Mouse (Mus musculus) hematopoietic stem cell, adult 5-6 weeks (primary cell): ENCODE data around the gene Mbtd1. TPM values are rescaled to one million over a fixed set of nuclear protein-coding genes. Genes with fewer than 3 reads are reported as not detected.

ENCODE experiments used
- ATAC-seq, 2 experiments: fragments of 125-278 bp in 1 of 2; replicated peaks in 1 of 2; 2 replicates each; pipeline ENCODE4 v1.8.0; 2016 to 2017; ENCODE audit warnings: inconsistent platforms in 2 of 2, mild to moderate bottlenecking in 2 of 2, moderate number of reproducible peaks in 2 of 2, low read depth in 1 of 2, moderate TSS enrichment in 1 of 2; ENCODE audit not compliant: low FRiP score in 2 of 2, poor library complexity in 2 of 2, severe bottlenecking in 2 of 2, insufficient read depth in 1 of 2, low TSS enrichment in 1 of 2
- total RNA-seq: library from RNA; stranded (forward); fragments of 172-1452, 232-1000 nt; gene quantifications from 2 replicates; pipeline ENCODE4 v1.2.3, GENCODE M21; 2017

The Mbtd1 gene
- total RNA-seq, result 71.3 and 71.7 TPM in 2 replicates

DNA sequence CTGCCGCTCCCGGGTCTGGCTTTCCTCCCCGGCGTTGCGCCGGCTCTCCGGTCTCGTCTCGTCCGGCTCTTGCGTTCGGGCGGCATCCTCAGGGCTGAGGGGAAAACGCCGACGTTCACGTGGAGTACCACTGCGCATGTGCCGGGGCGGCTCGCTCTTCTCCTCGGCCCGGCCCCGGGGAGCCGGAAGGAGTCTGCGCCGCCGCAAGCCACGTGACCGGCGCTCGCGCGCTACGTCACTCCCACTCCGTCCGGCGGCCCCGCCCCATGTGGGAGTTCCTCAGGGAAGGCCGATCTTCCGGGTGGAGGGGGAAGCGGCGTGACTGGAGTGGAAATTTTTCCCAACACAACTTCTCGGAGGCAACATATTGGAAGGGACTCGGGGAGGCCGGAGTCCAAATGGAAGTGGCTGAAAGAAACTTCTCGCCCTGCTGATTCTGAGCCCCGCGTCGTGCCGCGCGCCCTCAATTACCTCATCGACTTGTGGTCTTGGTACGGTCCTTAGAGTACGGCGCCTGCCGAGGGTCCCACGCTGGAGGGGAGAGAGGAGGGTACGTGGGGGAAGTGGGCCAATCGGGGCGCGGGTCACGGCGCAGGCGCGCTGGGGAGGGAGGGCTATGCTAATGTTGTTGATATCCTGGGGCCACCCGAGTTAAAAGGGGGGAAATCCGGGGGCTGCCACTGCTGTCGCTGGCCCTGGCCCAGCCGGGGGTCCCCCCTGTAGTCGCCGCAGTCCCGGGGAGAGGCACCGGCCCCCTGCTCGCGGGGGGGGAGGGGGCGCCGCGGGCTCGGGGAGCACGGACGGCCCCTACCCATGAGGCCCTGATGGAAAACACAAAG is at the start of gene Mbtd1, which contains the start of gene Utp18:
Gene Mbtd1 (plus strand): TSS at position 281 of the 839 bp plus-strand sequence.
Gene Utp18 (minus strand): TSS at position 195 of the 839 bp plus-strand sequence.
- ATAC-seq, result peak; percentile 84 to 90

GRCm38 (mm10) chr11:93847342-93847741 is 38.3 kb upstream of the Mbtd1 start:
- ATAC-seq, result no peak

DNA sequence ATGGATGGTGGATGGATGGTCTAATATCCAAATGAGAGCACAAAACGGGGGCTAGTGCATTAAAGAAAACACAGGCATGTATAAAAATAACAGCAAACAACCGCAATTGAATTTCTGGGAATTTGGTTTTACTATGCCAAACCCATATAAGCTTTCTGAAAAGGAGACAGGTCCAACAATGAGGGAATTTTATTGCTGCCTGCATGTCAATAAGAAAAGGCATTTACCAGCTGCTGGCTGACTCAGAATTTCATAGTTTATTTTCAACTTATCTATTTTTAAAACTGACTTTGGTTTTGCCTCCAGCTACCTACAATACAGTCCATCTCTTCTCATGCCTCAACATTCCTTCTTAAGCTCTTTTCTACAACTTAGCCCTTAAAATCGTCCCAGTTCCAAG is 33.1 kb upstream of the Mbtd1 start:
- no peak for ATAC-seq

DNA sequence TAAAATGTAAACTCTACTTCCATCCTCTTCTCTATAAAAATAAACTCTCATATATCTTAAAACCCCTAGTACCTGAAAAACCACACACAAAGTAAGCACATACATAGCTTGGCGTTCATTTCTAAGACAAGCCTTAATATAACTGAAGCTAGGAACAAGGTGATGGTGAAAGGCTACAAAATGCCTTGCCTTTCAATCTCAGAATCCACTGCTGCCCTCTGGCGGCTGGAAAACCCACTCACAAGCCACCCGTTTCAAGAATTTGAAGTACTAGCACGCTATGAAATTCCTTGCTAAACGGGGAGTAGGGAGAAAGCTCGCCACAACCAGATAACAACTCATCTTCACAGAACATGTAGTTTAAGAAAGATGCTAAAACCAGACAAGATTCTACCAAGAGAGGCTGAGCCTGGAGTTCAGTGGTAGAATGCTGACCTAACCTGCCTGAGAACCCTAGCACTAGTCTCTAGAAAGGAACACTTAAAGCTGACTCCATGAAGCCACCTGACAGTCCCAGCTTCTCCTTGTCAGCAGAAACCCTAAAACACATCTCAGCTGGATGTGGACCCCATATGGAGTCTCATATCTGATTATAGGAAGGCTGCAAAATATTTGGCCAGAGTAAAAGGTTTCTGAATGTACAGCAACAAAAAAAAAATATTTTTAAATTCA is 29.2 kb upstream of the Mbtd1 start:
- peak; percentile 65 to 69; a peak in 2 of 4 replicates for ATAC-seq

DNA sequence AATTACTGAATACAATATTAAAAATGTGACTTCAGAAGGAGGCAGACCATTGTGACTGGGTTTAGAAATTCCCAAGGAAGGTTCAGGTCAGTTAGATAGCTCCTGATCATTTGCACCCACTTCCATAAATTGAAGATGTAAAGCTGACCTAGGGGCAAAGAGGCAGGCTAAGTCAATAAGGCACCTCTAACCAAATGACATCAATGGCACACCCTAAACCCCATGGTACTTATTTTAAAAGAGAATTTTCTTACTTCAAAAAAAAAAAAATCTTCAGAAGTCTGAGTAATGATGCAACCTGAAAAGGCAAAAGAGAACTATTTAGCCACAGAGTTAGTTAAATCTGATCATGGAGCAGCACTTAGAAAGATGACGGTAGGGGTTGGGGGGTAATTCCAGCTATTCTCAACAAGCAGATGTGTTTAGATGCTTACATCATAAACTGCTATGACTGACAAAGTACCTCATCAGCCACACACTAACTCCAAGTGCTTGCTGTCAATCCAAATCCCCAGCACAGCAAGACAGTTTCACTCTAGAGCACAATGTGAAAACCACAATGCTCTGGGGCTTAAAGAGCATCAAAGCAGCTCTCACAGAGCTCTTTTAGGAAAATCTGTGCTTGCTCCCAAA is 25.0 kb upstream of the Mbtd1 start:
- ATAC-seq, result no peak

GRCm38 (mm10) chr11:93861193-93861592 is 24.5 kb upstream of the Mbtd1 start:
- no peak for ATAC-seq

DNA sequence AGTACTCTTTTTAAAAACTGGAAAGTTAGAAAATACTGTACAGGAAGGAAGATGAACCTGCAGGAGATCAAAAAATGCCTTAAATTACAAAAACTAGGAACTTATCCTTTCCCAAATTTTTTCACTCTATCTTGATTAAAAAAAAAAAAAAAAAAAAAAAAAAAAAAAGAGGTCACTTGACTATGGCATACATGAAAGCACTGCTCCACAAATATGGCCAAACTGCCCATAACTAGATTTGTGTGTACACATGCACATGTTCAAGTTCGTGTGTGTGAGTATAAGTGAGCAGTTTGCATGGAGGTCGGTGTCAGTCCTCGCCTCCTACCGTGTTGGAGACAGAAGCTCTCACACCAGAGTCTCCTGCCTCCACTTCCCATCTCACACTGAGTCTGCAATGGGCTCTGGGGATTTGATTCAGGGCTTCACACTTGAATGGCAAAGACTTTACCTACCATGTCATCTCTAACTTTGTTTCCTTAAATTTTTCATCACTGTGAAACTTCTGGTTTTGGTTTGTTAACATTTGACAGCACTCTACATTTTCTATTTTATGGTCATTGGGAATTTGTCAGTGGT is 23.5 kb upstream of the Mbtd1 start:
- no peak for ATAC-seq

- ATAC-seq, result no peak
These were observed 23.0 kb upstream of the Mbtd1 start for GRCm38 (mm10) chr11:93862638-93863037.

DNA sequence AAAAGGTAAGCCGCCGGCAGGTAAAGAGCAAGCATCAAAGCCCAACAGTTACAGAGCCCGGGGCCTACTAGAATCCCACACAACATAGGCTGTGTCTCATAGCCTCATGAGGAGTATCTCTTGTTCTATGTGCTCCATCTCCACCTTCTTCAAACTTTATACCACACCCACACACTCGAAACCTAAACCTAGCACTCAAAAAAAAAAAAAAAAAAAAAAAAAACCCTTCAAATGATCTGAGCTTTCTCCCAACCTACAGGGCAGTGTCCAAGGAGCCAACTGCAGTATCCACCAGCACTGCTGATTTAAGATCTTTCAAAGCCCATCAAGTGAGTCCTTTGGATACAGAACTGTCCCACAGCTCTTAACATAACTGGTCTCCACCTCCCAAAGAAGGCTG is 1.6 kb upstream of the Mbtd1 start:
- no peak for ATAC-seq

GRCm38 (mm10) chr11:93884901-93885571 is 616 bp upstream of the Mbtd1 start:
- ATAC-seq, result peak; percentile 23 to 28; a peak in 2 of 4 replicates

- ATAC-seq, result peak in 1 of 2 experiments; percentile 44; a peak in 2 of 4 replicates
These were observed 893 bp downstream of the Mbtd1 start for GRCm38 (mm10) chr11:93886411-93887079.

DNA sequence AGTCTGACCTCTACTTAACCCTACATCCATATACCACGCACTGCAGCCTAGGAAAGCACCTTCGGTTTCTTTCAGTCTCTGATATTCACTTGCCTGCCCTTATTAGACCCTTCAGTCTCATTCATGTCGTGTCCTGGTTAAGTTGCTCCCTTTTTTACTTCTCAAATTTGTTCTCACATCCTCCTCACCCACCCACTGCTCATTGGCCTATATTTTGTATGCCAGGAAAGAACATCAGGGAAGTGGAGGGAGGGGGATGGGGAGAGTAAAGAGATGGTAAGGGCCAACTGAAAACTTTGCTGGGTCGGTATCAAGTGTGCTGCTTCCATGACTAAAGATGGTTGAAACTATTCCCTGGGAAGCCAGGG is 1.4 kb downstream of the Mbtd1 start:
- peak in 1 of 2 experiments; percentile 1; a peak in 1 of 4 replicates for ATAC-seq

GRCm38 (mm10) chr11:93897732-93898131 is 12.1 kb downstream of the Mbtd1 start:
- no peak for ATAC-seq

DNA sequence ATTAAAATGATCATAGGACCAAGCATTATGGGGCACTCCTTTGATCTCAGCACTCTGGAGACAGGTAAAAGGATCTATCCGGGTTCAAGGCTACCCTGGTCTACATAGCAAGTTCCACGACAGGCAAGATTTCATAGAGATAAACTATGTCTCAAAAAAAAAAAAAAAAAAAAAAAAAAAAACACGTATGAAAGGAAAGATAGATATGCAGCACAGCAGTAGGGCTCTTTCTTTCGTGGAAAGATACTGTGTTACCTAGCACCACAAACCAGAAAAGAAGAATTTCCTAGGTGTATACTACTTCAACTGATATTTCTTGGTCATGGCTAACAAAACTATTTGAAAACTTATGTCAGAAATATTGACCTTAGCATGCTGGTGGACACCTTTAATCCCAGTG is 21.2 kb downstream of the Mbtd1 start:
- no peak for ATAC-seq

- ATAC-seq, result no peak; a peak in 1 of 4 replicates
These were observed 22.2 kb downstream of the Mbtd1 start for GRCm38 (mm10) chr11:93907839-93908238.

DNA sequence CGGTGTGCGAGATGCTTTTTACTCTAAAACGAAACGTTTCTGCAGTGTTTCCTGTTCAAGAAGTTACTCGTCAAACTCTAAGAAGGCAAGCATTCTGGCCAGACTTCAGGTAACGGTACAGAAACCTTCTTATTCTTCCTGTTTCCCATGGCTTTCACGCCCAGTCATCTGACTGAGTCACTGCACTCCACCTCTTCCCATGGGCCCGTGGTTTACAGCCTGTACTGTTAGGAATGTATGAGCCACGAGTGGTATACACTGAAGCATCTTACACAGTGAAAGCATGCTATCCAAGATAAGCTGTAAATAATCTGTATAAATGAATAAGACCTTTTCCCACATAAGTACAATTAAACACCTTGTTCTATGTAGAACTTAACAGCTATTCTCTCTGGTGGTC is 23.2 kb downstream of the Mbtd1 start:
- no peak for ATAC-seq

GRCm38 (mm10) chr11:93911603-93912002 is 26.0 kb downstream of the Mbtd1 start:
- no peak for ATAC-seq
